Mouse (Mus musculus) liver, embryonic 14.5 days (tissue): Measurements from ENCODE around the gene Fbln2. TPM values are rescaled to one million over a fixed set of nuclear protein-coding genes. Genes with fewer than 3 reads are reported as not detected.

Experiments
- ATAC-seq: fragments of 200-750 bp; cut with Nextera tagmentation; 2 replicates; pipeline ENCODE4 v1.8.0; 2017; ENCODE audit warnings: moderate number of reproducible peaks, mild to moderate bottlenecking, moderate library complexity; ENCODE audit not compliant: insufficient read depth
- DNase-seq, 3 experiments: peaks; one replicate each; pipeline ENCODE4 v3.0.0-alpha.2; 2012 to 2013; ENCODE audit warnings: low read depth in 3 of 3, low spot score in 3 of 3
- H3K27ac ChIP-seq: fragments of 300-500 bp; sonication (generic); 2 replicates; pipeline ENCODE4 v1.5.1; 2014; ENCODE audit warnings: moderate library complexity, mild to moderate bottlenecking, control low read depth, inconsistent platforms
- H3K27me3 ChIP-seq: fragments of 300-500 bp; sonication (generic); 2 replicates; pipeline ENCODE4 v1.6.1; 2014; ENCODE audit warnings: mild to moderate bottlenecking, low read length, moderate library complexity; ENCODE audit not compliant: control insufficient read depth, insufficient read depth
- H3K36me3 ChIP-seq: fragments of 300-500 bp; sonication (generic); replicated peaks from 2 replicates; pipeline ENCODE4 v1.6.1; 2014; ENCODE audit warnings: low read depth; ENCODE audit not compliant: control insufficient read depth, insufficient read depth
- H3K4me1 ChIP-seq, 2 experiments: fragments of 200-500 bp in 1 of 2; fragments of 300-500 bp in 1 of 2; sonication (generic) in 1 of 2; replicated peaks; 2 replicates each; pipeline ENCODE4 v1.6.1; 2012 to 2014; ENCODE audit warnings: antibody characterized with exemption in 1 of 2, inconsistent platforms in 1 of 2, low read length in 1 of 2; ENCODE audit not compliant: control insufficient read depth in 2 of 2, insufficient read depth in 2 of 2
- H3K4me2 ChIP-seq: fragments of 300-500 bp; sonication (generic); 2 replicates; pipeline ENCODE4 v1.6.1; 2014; ENCODE audit warnings: low read depth, mild to moderate bottlenecking, control low read depth, moderate library complexity
- H3K4me3 ChIP-seq, 2 experiments: fragments of 200-500 bp in 1 of 2; fragments of 300-500 bp in 1 of 2; sonication (generic) in 1 of 2; 2 replicates each; pipeline ENCODE4 v1.5.1; 2012 to 2014; ENCODE audit warnings: low read depth in 2 of 2, low read length in 2 of 2, mild to moderate bottlenecking in 2 of 2, control low read depth in 1 of 2, inconsistent platforms in 1 of 2, moderate library complexity in 1 of 2; ENCODE audit not compliant: insufficient read depth in 1 of 2
- H3K9ac ChIP-seq: fragments of 300-500 bp; sonication (generic); replicated peaks from 2 replicates; pipeline ENCODE4 v1.6.1; 2014; ENCODE audit warnings: mild to moderate bottlenecking, control low read depth, moderate library complexity
- H3K9me3 ChIP-seq: fragments of 300-500 bp; sonication (generic); 2 replicates; pipeline ENCODE4 v1.6.1; 2016; ENCODE audit warnings: low read length, mixed read lengths; ENCODE audit not compliant: control insufficient read depth
- CTCF ChIP-seq: IDR thresholded peaks from 2 replicates; pipeline ENCODE4 v1.5.1; 2016; ENCODE audit warnings: antibody characterized with exemption, low read depth, control low read depth
- EP300 ChIP-seq: IDR thresholded peaks from 2 replicates; pipeline ENCODE4 v1.6.1; 2016; ENCODE audit warnings: antibody characterized with exemption, low read depth
- WGBS: fragments of 180-500 bp; shearing (Covaris S2); extraction: QIAGEN DNeasy Blood & Tissue Kit; methylation state at CpG from one replicate; pipeline ENCODE4 v1.1.7; 2014; ENCODE audit not compliant: insufficient replicate concordance; 5-methylcytosine and 5-hydroxymethylcytosine counted together
- polyA plus RNA-seq, 2 experiments: library from polyadenylated mRNA; depleted of rRNA in 1 of 2; stranded (reverse) in 1 of 2; unstranded in 1 of 2; fragments of >200 nt; fragmentation: Nextera tagmentation in 1 of 2; extraction: Ambion mirVana in 1 of 2; gene quantifications; 2 replicates each; pipeline versions ENCODE4 v1.2.1 to v1.2.3; 2012 to 2014

The Fbln2 gene
- polyA plus RNA-seq, 2 experiments: 4.3 to 5.1 TPM

DNA sequence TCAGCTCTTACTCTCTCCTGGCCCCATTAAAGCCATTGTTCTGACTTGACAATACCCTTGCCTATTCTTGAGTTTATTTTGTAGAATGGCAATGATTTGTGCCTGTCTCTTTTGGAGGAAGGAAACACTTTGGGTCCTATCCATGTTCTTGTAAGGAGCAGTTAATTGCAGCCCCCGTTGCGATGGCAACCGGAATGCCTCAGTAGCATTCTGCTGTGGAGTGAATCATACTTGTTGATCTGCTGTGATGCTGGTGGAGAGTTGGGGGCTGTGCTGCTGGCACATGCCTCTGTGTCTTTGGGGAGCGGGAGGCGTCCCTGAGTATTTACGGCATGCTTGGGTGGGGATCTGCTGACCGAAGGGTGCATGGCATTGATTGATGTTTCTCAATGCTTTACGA, 32.1 kb downstream of the Fbln2 start:
- no peak for ATAC-seq
- whole genome bisulfite sequencing: 54% methylated on average over 8 of the region's 8 CpGs
- no peaks in the 10 kb centered on the region for H3K9me3 ChIP-seq

GRCm38 (mm10) chr6:91245331-91245730, 33.1 kb downstream of the Fbln2 start:
- H3K4me2 ChIP-seq: no peak overlapping the region
- 34% methylated on average over 6 of the region's 6 CpGs for WGBS

More for the DNA sequence above, 32.1 kb downstream of the Fbln2 start:
- H3K4me3 ChIP-seq: no peak overlapping the region
- no peak for DNase-seq
- H3K9ac ChIP-seq: no peak overlapping the region
- H3K27ac ChIP-seq: no peak overlapping the region
- no peak overlapping the region for H3K4me2 ChIP-seq
- H3K4me1 ChIP-seq: no peaks in the 10 kb centered on the region
- TF ChIP-seq CTCF (no peak), EP300 (no peak)
- no peaks in the 10 kb centered on the region for H3K36me3 ChIP-seq
- H3K27me3 ChIP-seq: no peaks in the 10 kb centered on the region

GRCm38 (mm10) chr6:91247343-91247742, 35.1 kb downstream of the Fbln2 start:
- Histone ChIP-seq H3K27ac (no peak overlapping the region), H3K4me3 (no peak overlapping the region), H3K9ac (no peak overlapping the region), H3K36me3 (no peaks in the 10 kb centered on the region), H3K27me3 (no peaks in the 10 kb centered on the region), H3K4me1 (no peaks in the 10 kb centered on the region), H3K4me2 (no peak overlapping the region), H3K9me3 (no peaks in the 10 kb centered on the region)
- 71% methylated on average over 1 of the region's 1 CpGs for WGBS
- DNase-seq (no peak), ATAC-seq (no peak)
- TF ChIP-seq CTCF (no peak), EP300 (no peak)

More at GRCm38 (mm10) chr6:91245331-91245730, 33.1 kb downstream of the Fbln2 start:
- no peaks in the 10 kb centered on the region for H3K36me3 ChIP-seq
- H3K4me3 ChIP-seq: no peak overlapping the region
- H3K27ac ChIP-seq: no peak overlapping the region
- ATAC-seq (no peak), DNase-seq (no peak)
- TF ChIP-seq CTCF (no peak), EP300 (no peak)
- no peak overlapping the region for H3K9ac ChIP-seq
- no peaks in the 10 kb centered on the region for H3K4me1 ChIP-seq
- no peaks in the 10 kb centered on the region for H3K9me3 ChIP-seq
- H3K27me3 ChIP-seq: no peaks in the 10 kb centered on the region

DNA sequence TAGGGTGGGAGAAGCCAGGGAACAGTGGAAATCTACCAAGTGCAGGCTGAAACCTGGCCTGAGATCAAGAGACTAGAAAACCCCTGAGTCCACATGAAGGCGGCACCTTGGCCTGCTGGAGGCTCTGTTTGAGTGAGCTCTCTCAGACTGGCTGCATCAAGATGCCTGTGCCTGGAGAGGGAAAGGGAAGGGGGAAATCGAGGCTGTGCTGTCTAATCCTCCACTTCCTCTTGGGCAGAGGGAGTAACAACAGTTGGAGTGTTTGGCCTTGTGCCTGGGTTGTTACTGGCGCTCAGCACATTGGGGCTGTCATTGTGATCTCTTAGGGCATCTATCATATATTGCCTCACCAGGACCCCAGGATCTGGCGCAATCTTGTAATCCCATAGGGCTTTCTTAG, 36.4 kb downstream of the Fbln2 start:
- Histone ChIP-seq H3K4me3 (no peak overlapping the region), H3K9ac (no peak overlapping the region), H3K27ac (no peak overlapping the region), H3K4me2 (no peak overlapping the region), H3K36me3 (no peaks in the 10 kb centered on the region), H3K27me3 (no peaks in the 10 kb centered on the region), H3K9me3 (no peaks in the 10 kb centered on the region), H3K4me1 (no peaks in the 10 kb centered on the region)
- TF ChIP-seq EP300: no peak
- TF ChIP-seq CTCF: no peak
- DNase-seq (no peak), ATAC-seq (no peak)
- 48% methylated on average over 4 of the region's 4 CpGs for WGBS

- H3K27ac ChIP-seq: no peak overlapping the region
- H3K9me3 ChIP-seq: no peaks in the 10 kb centered on the region
- TF ChIP-seq EP300 (no peak), CTCF (peak; percentile 29; the same call in 1 of the 2 replicates)
- no peak for DNase-seq
- H3K4me1 ChIP-seq: no peaks in the 10 kb centered on the region
- H3K4me2 ChIP-seq: no peak overlapping the region
- 39% methylated on average over 1 of the region's 1 CpGs for WGBS
- no peak for ATAC-seq
- no peak overlapping the region for H3K9ac ChIP-seq
- H3K27me3 ChIP-seq: no peaks in the 10 kb centered on the region
- H3K4me3 ChIP-seq: no peak overlapping the region
- H3K36me3 ChIP-seq: no peaks in the 10 kb centered on the region
Observed at GRCm38 (mm10) chr6:91249797-91250196, 37.5 kb downstream of the Fbln2 start.
